Comparison of ENCODE assay signal across 17 mouse cellular contexts in the genomic region with DNA sequence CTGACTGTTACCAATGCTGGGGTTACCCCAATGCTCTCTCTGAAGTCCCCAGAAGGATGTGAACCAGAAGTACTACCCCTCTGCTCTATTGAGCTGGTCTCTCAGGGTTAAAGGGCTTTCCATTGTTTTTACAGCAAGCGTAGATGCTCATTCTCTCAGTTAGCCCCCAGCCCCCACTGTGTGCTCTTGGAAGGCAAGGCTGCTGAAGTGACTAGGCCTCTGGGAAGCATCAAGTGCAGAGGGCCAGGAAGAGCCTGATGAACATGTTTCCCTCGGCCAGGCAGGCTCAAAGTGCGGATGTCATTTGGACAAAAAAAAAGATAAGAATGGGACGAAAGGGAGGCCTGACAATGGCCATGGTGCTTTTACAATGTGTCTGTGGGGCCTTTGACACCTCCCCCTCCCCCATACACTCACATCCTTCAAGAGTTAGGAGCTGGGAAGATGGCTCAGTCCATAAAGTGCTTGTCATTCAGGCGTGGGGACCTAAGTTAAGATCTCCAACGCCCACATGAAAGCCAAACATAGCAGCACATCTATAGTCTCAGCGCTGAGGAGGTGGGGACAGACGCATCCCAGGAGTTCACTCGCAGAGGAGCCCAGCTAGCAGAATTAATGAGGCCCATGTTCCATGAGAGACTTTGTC.
A peak's percentile ranks its signal among the peaks of the same experiment; 100 is the strongest.
DNase-seq lines count a peak whose midpoint lies in the region; ATAC-seq and TF ChIP-seq lines count a peak whose summit lies in the region.
"Had no signal": no experiment of that assay in that cellular context is flagged by ENCODE, and none has a peak within 500 bp of the region (broad histone marks: within the 10 kb centered on the region; RNA-seq: fewer than 3 reads in every experiment).

No protein-coding gene starts in this region.

- H3K4me1 ChIP-seq in heart, embryonic 13.5 days, result peaks cover 55% of the 10 kb centered on the region
- peaks cover 6% of the 10 kb centered on the region for H3K4me1 ChIP-seq in lung, embryonic 16.5 days (replicated peaks; ENCODE audit: control insufficient read depth, insufficient read depth, low read length)
- H3K4me1 ChIP-seq in limb, embryonic 15.5 days, result peaks cover 46% of the 10 kb centered on the region
- H3K4me1 ChIP-seq: liver, embryonic 13.5 days had no signal

- H3K4me3 ChIP-seq in heart, embryonic 13.5 days, result no peak overlapping the region
- H3K4me3 ChIP-seq in lung, embryonic 16.5 days (ENCODE audit: low read length), result no peak overlapping the region
- no peak overlapping the region for H3K4me3 ChIP-seq in left cerebral cortex, adult 2 months
- H3K4me3 ChIP-seq in limb, embryonic 15.5 days, result no peak overlapping the region
- H3K4me3 ChIP-seq: forebrain, embryonic 13.5 days; liver, embryonic 13.5 days had no signal

- WGBS in heart, embryonic 13.5 days, result 12% methylated on average over 9 of the region's 9 CpGs
- 41% methylated on average over 9 of the region's 9 CpGs for WGBS in lung, embryonic 16.5 days
- 60% methylated on average over 9 of the region's 9 CpGs for WGBS in limb, embryonic 15.5 days

- H3K9me3 ChIP-seq in heart, embryonic 13.5 days, result no peaks in the 10 kb centered on the region
- H3K9me3 ChIP-seq in lung, embryonic 16.5 days (ENCODE audit: control insufficient read depth, low read length), result no peaks in the 10 kb centered on the region
- H3K9me3 ChIP-seq in limb, embryonic 15.5 days, result no peaks in the 10 kb centered on the region
- H3K9me3 ChIP-seq: forebrain, embryonic 13.5 days; liver, embryonic 13.5 days had no signal

- H3K36me3 ChIP-seq in heart, embryonic 13.5 days, result no peaks in the 10 kb centered on the region
- no peaks in the 10 kb centered on the region for H3K36me3 ChIP-seq in lung, embryonic 16.5 days (ENCODE audit: control insufficient read depth, insufficient read depth, low read length)
- H3K36me3 ChIP-seq in limb, embryonic 15.5 days, result no peaks in the 10 kb centered on the region
- H3K36me3 ChIP-seq: liver, embryonic 13.5 days had no signal

- H3K4me2 ChIP-seq in heart, embryonic 13.5 days, result no peak overlapping the region
- H3K4me2 ChIP-seq in lung, embryonic 16.5 days (ENCODE audit: low read depth, low read length), result no peak overlapping the region
- no peak overlapping the region for H3K4me2 ChIP-seq in limb, embryonic 15.5 days
- H3K4me2 ChIP-seq: forebrain, embryonic 13.5 days; liver, embryonic 13.5 days had no signal

- H3K27ac ChIP-seq in heart, embryonic 13.5 days (replicated peaks), result peak overlapping the region; percentile 75
- H3K27ac ChIP-seq in lung, embryonic 16.5 days (ENCODE audit: low read length), result no peak overlapping the region
- peak overlapping the region; percentile 67 for H3K27ac ChIP-seq in left cerebral cortex, adult 2 months
- H3K27ac ChIP-seq in limb, embryonic 15.5 days, result peak overlapping the region; percentile 43; the same call in 1 of the 2 replicates
- H3K27ac ChIP-seq: forebrain, embryonic 13.5 days; liver, embryonic 13.5 days; stomach, postnatal 0 days had no signal

- no peaks in the 10 kb centered on the region for H3K27me3 ChIP-seq in heart, embryonic 13.5 days (replicated peaks)
- H3K27me3 ChIP-seq in lung, embryonic 16.5 days (ENCODE audit: control insufficient read depth, insufficient read depth, low read depth, low read length), result no peaks in the 10 kb centered on the region
- no peaks in the 10 kb centered on the region for H3K27me3 ChIP-seq in limb, embryonic 15.5 days
- H3K27me3 ChIP-seq: liver, embryonic 13.5 days had no signal

- no peak for DNase-seq in heart, adult 9 months (ENCODE audit: low spot score in 2 of 2)
- DNase-seq in lung, adult 18-20 months, result no peak
- DNase-seq in left cerebral cortex, adult 2 months (ENCODE audit: extremely low spot score in 1 of 2, low spot score in 2 of 2), result peak; percentile 40 to 45
- no peak for DNase-seq in layer of hippocampus, postnatal 14 days (ENCODE audit: low spot score in 2 of 2)
- DNase-seq: adrenal gland, adult 8-10 months; cerebellum, adult 18-20 months; gastrocnemius, postnatal 10 days; liver, embryonic 13.5 days; thymus, postnatal 36 days had no signal

- TF ChIP-seq CTCF in left cerebral cortex, adult 2 months (IDR thresholded peaks at IDR 0.05), result no peak

- intact Hi-C loops in left cerebral cortex, adult 2 months (cut with DNase I), result loop anchor here (5.0 kb wide), 2 partner anchors 150 to 160 kb away; partner anchors contain the start of gene Cdkn1c

- ATAC-seq in heart, embryonic 13.5 days (ENCODE audit: extremely low read depth, insufficient number of reproducible peaks, low FRiP score, low TSS enrichment), result peak; percentile 10; the same call in 1 of the 2 replicates
- ATAC-seq in lung, embryonic 16.5 days (ENCODE audit: low read depth), result peak; percentile 41; the same call in 1 of the 2 replicates
- ATAC-seq in limb, embryonic 15.5 days (ENCODE audit: insufficient number of reproducible peaks, low FRiP score, low TSS enrichment, low read depth), result no peak
- ATAC-seq in erythroblast, adult 5-6 weeks (replicated peaks; ENCODE audit: low FRiP score, poor library complexity, severe bottlenecking), result no peak
- ATAC-seq: CD4-positive, CD25-positive, alpha-beta regulatory T cell, adult 4 months; forebrain, embryonic 13.5 days; midbrain, embryonic 16.5 days had no signal

- peak overlapping the region; percentile 60; the same call in 1 of the 2 replicates for H3K9ac ChIP-seq in heart, embryonic 13.5 days
- no peak overlapping the region for H3K9ac ChIP-seq in lung, embryonic 16.5 days (ENCODE audit: low read length)
- no peak overlapping the region for H3K9ac ChIP-seq in limb, embryonic 15.5 days
- H3K9ac ChIP-seq: forebrain, embryonic 13.5 days; liver, embryonic 13.5 days had no signal

Comparison
In these comparisons a context has a peak if more than half of its experiments do, and no peak if none do; other contexts are left out.
1. ATAC-seq: peak in heart, embryonic 13.5 days (single experiment) and lung, embryonic 16.5 days (single experiment); none in limb, embryonic 15.5 days (single experiment) and erythroblast, adult 5-6 weeks (single experiment).
2. DNase-seq: peak in left cerebral cortex, adult 2 months (2 of 2); none in heart, adult 9 months (0 of 2), lung, adult 18-20 months (0 of 2) and layer of hippocampus, postnatal 14 days (0 of 2).